Mouse (Mus musculus) kidney, adult 2 months (tissue): Measurements from ENCODE around the gene Calr. TPM values are rescaled to one million over a fixed set of nuclear protein-coding genes. Genes with fewer than 3 reads are reported as not detected.

Experiments
- DNase-seq: peaks from one replicate; pipeline ENCODE4 v3.0.0; 2021
- H3K27ac ChIP-seq: fragments of 200-500 bp; 2 replicates; pipeline ENCODE4 v1.5.1; 2012; ENCODE audit warnings: low read depth, low read length, control low read depth, inconsistent platforms; ENCODE audit not compliant: insufficient read depth
- H3K27me3 ChIP-seq: fragments of 200-500 bp; replicated peaks from 2 replicates; pipeline ENCODE4 v1.6.1; 2012; ENCODE audit warnings: mild to moderate bottlenecking, moderate library complexity, low read length, inconsistent platforms; ENCODE audit not compliant: control insufficient read depth, insufficient read depth
- H3K36me3 ChIP-seq: fragments of 200-500 bp; 2 replicates; pipeline ENCODE4 v1.6.1; 2012; ENCODE audit warnings: mild to moderate bottlenecking, moderate library complexity, low read length, inconsistent platforms; ENCODE audit not compliant: control insufficient read depth, insufficient read depth
- H3K4me1 ChIP-seq: fragments of 200-500 bp; 2 replicates; pipeline ENCODE4 v1.6.1; 2011; ENCODE audit warnings: low read length; ENCODE audit not compliant: control insufficient read depth, insufficient read depth
- H3K4me3 ChIP-seq: fragments of 200-500 bp; 2 replicates; pipeline ENCODE4 v1.5.1; 2011; ENCODE audit warnings: mild to moderate bottlenecking, low read depth, low read length, control low read depth; ENCODE audit not compliant: insufficient read depth
- CTCF ChIP-seq: fragments of 200-500 bp; conservative IDR thresholded peaks from 2 replicates; pipeline ENCODE4 v1.5.1; 2011; ENCODE audit warnings: low read depth, mild to moderate bottlenecking, control low read depth, low read length, moderate library complexity, mixed read lengths; ENCODE audit not compliant: insufficient read depth, insufficient read length
- POLR2A ChIP-seq: fragments of 200-500 bp; IDR thresholded peaks from one replicate; pipeline ENCODE4 v1.6.1; 2011; ENCODE audit warnings: low read depth, low read length, control low read depth
- WGBS: fragments of 180-500 bp; shearing (Covaris S2); methylation state at CpG from one replicate; pipeline ENCODE4 v1.1.7; 2018; 5-methylcytosine and 5-hydroxymethylcytosine counted together
- polyA plus RNA-seq: library from polyadenylated mRNA; depleted of rRNA; stranded (reverse); fragments of >200 nt; gene quantifications from 2 replicates; pipeline ENCODE4 v1.2.3, GENCODE M21; 2012

Gene Calr
- polyA plus RNA-seq, 1 experiment, result 337 TPM

GRCm38 (mm10) chr8:84878915-84879314 lies 32.2 kb upstream of the Calr start:
- no peak for TF ChIP-seq CTCF
- no peak for TF ChIP-seq POLR2A
- peaks cover 2% of the 10 kb centered on the region; the same call in 1 of the 2 replicates for H3K4me1 ChIP-seq
- no peaks in the 10 kb centered on the region for H3K27me3 ChIP-seq
- no peak for DNase-seq
- H3K27ac ChIP-seq, result no peak overlapping the region
- 92% methylated on average over 1 of the region's 1 CpGs for WGBS
- no peaks in the 10 kb centered on the region for H3K36me3 ChIP-seq
- H3K4me3 ChIP-seq, result no peak overlapping the region

- Histone ChIP-seq H3K27me3 (no peaks in the 10 kb centered on the region), H3K27ac (no peak overlapping the region), H3K4me1 (peaks cover 2% of the 10 kb centered on the region; the same call in 1 of the 2 replicates), H3K4me3 (no peak overlapping the region), H3K36me3 (no peaks in the 10 kb centered on the region)
- TF ChIP-seq POLR2A, result no peak
- TF ChIP-seq CTCF, result no peak
- 88% methylated on average over 3 of the region's 3 CpGs for WGBS
- no peak for DNase-seq
These were observed 30.7 kb upstream of the Calr start for GRCm38 (mm10) chr8:84877297-84878035.

GRCm38 (mm10) chr8:84874339-84874738 lies 27.6 kb upstream of the Calr start:
- H3K27me3 ChIP-seq, result no peaks in the 10 kb centered on the region
- no peak overlapping the region for H3K4me3 ChIP-seq
- 89% methylated on average over 3 of the region's 3 CpGs for WGBS
- no peaks in the 10 kb centered on the region for H3K36me3 ChIP-seq
- no peak for DNase-seq
- no peak overlapping the region for H3K27ac ChIP-seq
- TF ChIP-seq POLR2A (no peak), CTCF (no peak)
- 0 out of 2 replicates have a peak, but pooled peaks cover 4% of the 10 kb centered on the region for H3K4me1 ChIP-seq

- TF ChIP-seq POLR2A, result no peak
- no peak for TF ChIP-seq CTCF
- Histone ChIP-seq H3K27ac (no peak overlapping the region), H3K36me3 (no peaks in the 10 kb centered on the region), H3K4me3 (no peak overlapping the region), H3K4me1 (0 out of 2 replicates have a peak, but pooled peaks cover 4% of the 10 kb centered on the region), H3K27me3 (no peaks in the 10 kb centered on the region)
- DNase-seq, result no peak
- 91% methylated on average over 4 of the region's 4 CpGs for WGBS
These were observed 26.3 kb upstream of the Calr start for GRCm38 (mm10) chr8:84873016-84873415.

- Histone ChIP-seq H3K4me1 (0 out of 2 replicates have a peak, but pooled peaks cover 4% of the 10 kb centered on the region), H3K27ac (no peak overlapping the region), H3K27me3 (no peaks in the 10 kb centered on the region), H3K36me3 (no peaks in the 10 kb centered on the region), H3K4me3 (peak overlapping the region; percentile 36)
- no peak for TF ChIP-seq CTCF
- TF ChIP-seq POLR2A, result no peak
- 2% methylated on average over 54 of the region's 54 CpGs for WGBS
- DNase-seq, result peak; percentile 48
These were observed 25.7 kb upstream of the Calr start for GRCm38 (mm10) chr8:84872309-84872965.

- Histone ChIP-seq H3K27me3 (no peaks in the 10 kb centered on the region), H3K4me1 (0 out of 2 replicates have a peak, but pooled peaks cover 4% of the 10 kb centered on the region), H3K4me3 (peak within 1 kb of the TSS; percentile 52), H3K27ac (no peak within 1 kb of the TSS), H3K36me3 (no peaks in the 10 kb centered on the region)
- peak; percentile 85 for DNase-seq
- WGBS, result 8% methylated on average over 46 of the region's 46 CpGs
- TF ChIP-seq CTCF, result no peak
These were observed 24.9 kb upstream of the Calr start, which contains the start of gene Syce2 for GRCm38 (mm10) chr8:84871376-84872308. Syce2 (plus strand) TSS chr8:84872111.
